Mouse (Mus musculus) cerebellum, adult 2 months (tissue): ENCODE data around the gene Ormdl3. TPM values are rescaled to one million over a fixed set of nuclear protein-coding genes. Genes with fewer than 3 reads are reported as not detected.

Source experiments
- DNase-seq, 2 experiments: peaks; one replicate each; pipeline ENCODE4 v3.0.0; 2021
- H3K27ac ChIP-seq: fragments of 200-500 bp; 2 replicates; pipeline ENCODE4 v1.5.1; 2012; ENCODE audit warnings: low read length, control low read depth, inconsistent platforms; ENCODE audit not compliant: insufficient read depth
- H3K27me3 ChIP-seq: fragments of 200-500 bp; 2 replicates; pipeline ENCODE4 v1.6.1; 2012; ENCODE audit warnings: inconsistent platforms, mild to moderate bottlenecking, low read length, moderate library complexity; ENCODE audit not compliant: control insufficient read depth, insufficient read depth
- H3K4me1 ChIP-seq: fragments of 200-500 bp; 2 replicates; pipeline ENCODE4 v1.6.1; 2011; ENCODE audit warnings: low read length; ENCODE audit not compliant: control insufficient read depth, insufficient read depth
- H3K4me3 ChIP-seq: fragments of 200-500 bp; replicated peaks from 2 replicates; pipeline ENCODE3; 2011; ENCODE audit warnings: mild to moderate bottlenecking, low read depth, low read length, control low read depth; ENCODE audit not compliant: insufficient read depth
- CTCF ChIP-seq: fragments of 200-500 bp; IDR thresholded peaks from 2 replicates; pipeline ENCODE4 v1.5.1; 2011; ENCODE audit warnings: low read depth, mild to moderate bottlenecking, control low read depth, low read length, moderate library complexity, borderline replicate concordance; ENCODE audit not compliant: insufficient read depth
- POLR2A ChIP-seq: fragments of 200-500 bp; IDR thresholded peaks from 2 replicates; pipeline ENCODE4 v1.6.1; 2011; ENCODE audit warnings: low read length, control low read depth, borderline replicate concordance; ENCODE audit not compliant: insufficient read depth
- WGBS: fragments of 180-500 bp; shearing (Covaris S2); methylation state at CpG from one replicate; pipeline ENCODE4 v1.1.7; 2018; 5-methylcytosine and 5-hydroxymethylcytosine counted together
- polyA plus RNA-seq: library from polyadenylated mRNA; depleted of rRNA; stranded (reverse); fragments of >200 nt; gene quantifications from 2 replicates; pipeline ENCODE4 v1.2.3, GENCODE M21; 2012

Ormdl3 gene
- polyA plus RNA-seq, 1 experiment = 66.8 TPM

- peaks cover 8% of the 10 kb centered on the region for H3K4me1 ChIP-seq
- TF ChIP-seq CTCF = no peak
- no peak for TF ChIP-seq POLR2A
- H3K4me3 ChIP-seq = no peak overlapping the region
- 73% methylated on average over 16 of the region's 16 CpGs for WGBS
- no peak overlapping the region for H3K27ac ChIP-seq
- no peak for DNase-seq
- H3K27me3 ChIP-seq = no peaks in the 10 kb centered on the region
Measured at GRCm38 (mm10) chr11:98580301-98581121, 6.7 kb downstream of the Ormdl3 start.

GRCm38 (mm10) chr11:98577776-98578175 is 9.4 kb downstream of the Ormdl3 start:
- H3K4me3 ChIP-seq = no peak overlapping the region
- TF ChIP-seq CTCF (no peak), POLR2A (no peak)
- peak in 1 of 2 experiments; percentile 15 for DNase-seq
- no peak overlapping the region for H3K27ac ChIP-seq
- no peaks in the 10 kb centered on the region; the same call in 1 of the 2 replicates for H3K27me3 ChIP-seq
- WGBS = 21% methylated on average over 5 of the region's 5 CpGs
- no peaks in the 10 kb centered on the region for H3K4me1 ChIP-seq

- WGBS = 77% methylated on average over 6 of the region's 6 CpGs
- TF ChIP-seq CTCF = no peak
- TF ChIP-seq POLR2A = no peak
- Histone ChIP-seq H3K27me3 (no peaks in the 10 kb centered on the region; the same call in 1 of the 2 replicates), H3K4me3 (no peak overlapping the region), H3K27ac (no peak overlapping the region), H3K4me1 (no peaks in the 10 kb centered on the region)
- no peak for DNase-seq
Measured at GRCm38 (mm10) chr11:98569461-98569860, 17.7 kb downstream of the Ormdl3 start.

GRCm38 (mm10) chr11:98568326-98568725 is 18.8 kb downstream of the Ormdl3 start:
- no peak overlapping the region for H3K27ac ChIP-seq
- no peak overlapping the region for H3K4me3 ChIP-seq
- WGBS = 85% methylated on average over 8 of the region's 8 CpGs
- no peaks in the 10 kb centered on the region for H3K4me1 ChIP-seq
- TF ChIP-seq POLR2A (no peak), CTCF (no peak)
- no peaks in the 10 kb centered on the region for H3K27me3 ChIP-seq
- DNase-seq = no peak

- no peak overlapping the region for H3K4me3 ChIP-seq
- H3K4me1 ChIP-seq = no peaks in the 10 kb centered on the region
- 73% methylated on average over 13 of the region's 13 CpGs for WGBS
- no peak for TF ChIP-seq CTCF
- TF ChIP-seq POLR2A = no peak
- H3K27ac ChIP-seq = no peak overlapping the region
- no peak for DNase-seq
- H3K27me3 ChIP-seq = no peaks in the 10 kb centered on the region
Measured at GRCm38 (mm10) chr11:98563921-98564414, 23.2 kb downstream of the Ormdl3 start.

- Histone ChIP-seq H3K27ac (no peak overlapping the region), H3K4me1 (no peaks in the 10 kb centered on the region), H3K27me3 (no peaks in the 10 kb centered on the region), H3K4me3 (no peak overlapping the region)
- TF ChIP-seq POLR2A = no peak
- no peak for TF ChIP-seq CTCF
- 89% methylated on average over 3 of the region's 3 CpGs for WGBS
- DNase-seq = no peak
Measured at GRCm38 (mm10) chr11:98563025-98563424, 24.1 kb downstream of the Ormdl3 start.

- DNase-seq = no peak
- WGBS = 55% methylated on average over 7 of the region's 7 CpGs
- no peak overlapping the region for H3K4me3 ChIP-seq
- H3K27ac ChIP-seq = no peak overlapping the region
- H3K4me1 ChIP-seq = no peaks in the 10 kb centered on the region
- no peak for TF ChIP-seq POLR2A
- no peak for TF ChIP-seq CTCF
- H3K27me3 ChIP-seq = no peaks in the 10 kb centered on the region
Measured at GRCm38 (mm10) chr11:98560942-98561341, 26.2 kb downstream of the Ormdl3 start.

GRCm38 (mm10) chr11:98555124-98555700 is 32.0 kb downstream of the Ormdl3 start:
- no peak for TF ChIP-seq POLR2A
- TF ChIP-seq CTCF = no peak
- Histone ChIP-seq H3K27ac (no peak overlapping the region), H3K4me3 (no peak overlapping the region), H3K4me1 (no peaks in the 10 kb centered on the region; the same call in 1 of the 2 replicates), H3K27me3 (no peaks in the 10 kb centered on the region)
- WGBS = 62% methylated on average over 12 of the region's 12 CpGs
- DNase-seq = no peak
